Mouse (Mus musculus) MEL (cell line): ENCODE data around the gene Dip2a. TPM values are rescaled to one million over a fixed set of nuclear protein-coding genes. Genes with fewer than 3 reads are reported as not detected.
A peak's percentile ranks its signal among the peaks of the same experiment; 100 is the strongest.

Experiments used
- DNase-seq: peaks from one replicate; pipeline ENCODE4 v3.0.0; 2011; ENCODE audit warnings: low read depth, low spot score
- H3K27ac ChIP-seq: 2 replicates; pipeline ENCODE4 v1.5.1; 2012; ENCODE audit warnings: low read depth, mild to moderate bottlenecking, control low read depth, low read length, moderate library complexity; ENCODE audit not compliant: control insufficient read depth
- H3K27me3 ChIP-seq, 2 experiments: fragments of 150-350 bp in 1 of 2; sonication (generic) in 1 of 2; 2 replicates each; pipeline ENCODE4 v1.6.1; 2012; ENCODE audit warnings: low read length in 2 of 2, mild to moderate bottlenecking in 2 of 2, improper control_type of control experiment in 1 of 2, moderate library complexity in 1 of 2; ENCODE audit not compliant: insufficient read depth in 2 of 2, control insufficient read depth in 1 of 2
- H3K36me3 ChIP-seq, 2 experiments: 2 replicates each; pipeline ENCODE4 v1.6.1; 2012 to 2014; ENCODE audit warnings: low read length in 2 of 2, improper control_type of control experiment in 1 of 2, inconsistent platforms in 1 of 2, mild to moderate bottlenecking in 1 of 2; ENCODE audit not compliant: insufficient read depth in 2 of 2, control insufficient read depth in 1 of 2
- H3K4me1 ChIP-seq, 2 experiments: fragments of 150-350 bp in 1 of 2; sonication (generic) in 1 of 2; 2 replicates each; pipeline ENCODE4 v1.6.1; 2012; ENCODE audit warnings: low read length in 2 of 2, improper control_type of control experiment in 1 of 2, mild to moderate bottlenecking in 1 of 2; ENCODE audit not compliant: insufficient read depth in 2 of 2, control insufficient read depth in 1 of 2
- H3K4me3 ChIP-seq, 2 experiments: fragments of 150-350 bp in 1 of 2; sonication (generic) in 1 of 2; 2 replicates each; pipeline ENCODE4 v1.5.1; 2012; ENCODE audit warnings: low read depth in 2 of 2, low read length in 2 of 2, mild to moderate bottlenecking in 2 of 2, moderate library complexity in 2 of 2, control low read depth in 1 of 2, improper control_type of control experiment in 1 of 2; ENCODE audit not compliant: control insufficient read depth in 1 of 2, insufficient read depth in 1 of 2
- H3K79me2 ChIP-seq: 2 replicates; pipeline ENCODE4 v1.6.1; 2012; ENCODE audit warnings: mild to moderate bottlenecking, low read length, moderate library complexity; ENCODE audit not compliant: control insufficient read depth, poor library complexity, insufficient read depth
- H3K9ac ChIP-seq: 2 replicates; pipeline ENCODE4 v1.6.1; 2012; ENCODE audit warnings: low read depth, mild to moderate bottlenecking, control low read depth, low read length, moderate library complexity; ENCODE audit not compliant: control insufficient read depth, poor library complexity, severe bottlenecking
- H3K9me3 ChIP-seq: fragments of 150-350 bp; sonication (generic); replicated peaks from 2 replicates; pipeline ENCODE4 v1.6.1; 2012; ENCODE audit warnings: mild to moderate bottlenecking, low read length, improper control_type of control experiment, moderate library complexity; ENCODE audit not compliant: insufficient read depth
- CHD1 ChIP-seq: IDR thresholded peaks from 2 replicates; pipeline ENCODE4 v1.6.1; 2012; ENCODE audit warnings: low read depth, mild to moderate bottlenecking, inconsistent platforms, low read length, improper control_type of control experiment
- E2F4 ChIP-seq: IDR thresholded peaks from 2 replicates; pipeline ENCODE4 v1.6.1; 2011; ENCODE audit warnings: low read depth, low read length, improper control_type of control experiment, borderline replicate concordance
- ELF1 ChIP-seq: IDR thresholded peaks from 2 replicates; pipeline ENCODE4 v1.6.1; 2014; ENCODE audit warnings: low read depth, mild to moderate bottlenecking, inconsistent platforms, low read length, improper control_type of control experiment, moderate library complexity
- EP300 ChIP-seq, 2 experiments: IDR thresholded peaks; 2 replicates each; pipeline ENCODE4 v1.6.1; 2011; ENCODE audit warnings: improper control_type of control experiment in 2 of 2, low read length in 2 of 2, low read depth in 1 of 2, mild to moderate bottlenecking in 1 of 2
- ETS1 ChIP-seq: IDR thresholded peaks from 2 replicates; pipeline ENCODE4 v1.6.1; 2012; ENCODE audit warnings: low read depth, mild to moderate bottlenecking, inconsistent platforms, low read length, improper control_type of control experiment, moderate library complexity
- GABPA ChIP-seq: IDR thresholded peaks from 2 replicates; pipeline ENCODE4 v1.6.1; 2012; ENCODE audit warnings: low read depth, mild to moderate bottlenecking, inconsistent platforms, low read length, improper control_type of control experiment, moderate library complexity
- GATA1 ChIP-seq: IDR thresholded peaks from 2 replicates; pipeline ENCODE4 v1.6.1; 2011; ENCODE audit warnings: low read depth, low read length, improper control_type of control experiment
- HCFC1 ChIP-seq: IDR thresholded peaks from 2 replicates; pipeline ENCODE4 v1.6.1; 2012; ENCODE audit warnings: low read depth, mild to moderate bottlenecking, inconsistent platforms, low read length, improper control_type of control experiment, moderate library complexity
- KAT2A ChIP-seq: conservative IDR thresholded peaks from 2 replicates; pipeline ENCODE4 v1.6.1; 2012; ENCODE audit warnings: low read depth, low read length, improper control_type of control experiment, inconsistent platforms
- MAFK ChIP-seq: IDR thresholded peaks from 2 replicates; pipeline ENCODE4 v1.6.1; 2011; ENCODE audit warnings: low read depth, mild to moderate bottlenecking, low read length, improper control_type of control experiment, borderline replicate concordance
- MAX ChIP-seq: IDR thresholded peaks from 2 replicates; pipeline ENCODE4 v1.6.1; 2011; ENCODE audit warnings: low read length, improper control_type of control experiment
- MAZ ChIP-seq: IDR thresholded peaks from 2 replicates; pipeline ENCODE4 v1.6.1; 2012; ENCODE audit warnings: low read depth, mild to moderate bottlenecking, inconsistent platforms, low read length, improper control_type of control experiment
- MYB ChIP-seq: IDR thresholded peaks from 2 replicates; pipeline ENCODE4 v1.6.1; 2011; ENCODE audit warnings: mild to moderate bottlenecking, low read depth, low read length, improper control_type of control experiment
- MYC ChIP-seq: IDR thresholded peaks from 2 replicates; pipeline ENCODE4 v1.6.1; 2011; ENCODE audit warnings: low read depth, mild to moderate bottlenecking, low read length, improper control_type of control experiment, moderate library complexity
- NELFE ChIP-seq: IDR thresholded peaks from 2 replicates; pipeline ENCODE4 v1.6.1; 2011; ENCODE audit warnings: low read depth, low read length, improper control_type of control experiment
- POLR2A ChIP-seq, 2 experiments: IDR thresholded peaks; 2 replicates each; pipeline ENCODE4 v1.6.1; 2011 to 2012; ENCODE audit warnings: low read length in 2 of 2, mild to moderate bottlenecking in 2 of 2, control low read depth in 1 of 2, improper control_type of control experiment in 1 of 2, low read depth in 1 of 2, moderate library complexity in 1 of 2; ENCODE audit not compliant: control insufficient read depth in 1 of 2, insufficient read depth in 1 of 2, poor library complexity in 1 of 2
- POLR2AphosphoS2 ChIP-seq: IDR thresholded peaks from 2 replicates; pipeline ENCODE4 v1.6.1; 2011; ENCODE audit warnings: low read length, improper control_type of control experiment
- POLR2AphosphoS5 ChIP-seq: IDR thresholded peaks from 2 replicates; pipeline ENCODE4 v1.6.1; 2012; ENCODE audit warnings: low read depth, borderline replicate concordance, mild to moderate bottlenecking, inconsistent platforms, low read length, moderate library complexity, mixed read lengths
- RAD21 ChIP-seq: IDR thresholded peaks from 2 replicates; pipeline ENCODE4 v1.6.1; 2011; ENCODE audit warnings: mild to moderate bottlenecking, low read depth, low read length, improper control_type of control experiment
- RCOR1 ChIP-seq: IDR thresholded peaks from 2 replicates; pipeline ENCODE4 v1.6.1; 2012; ENCODE audit warnings: low read depth, mild to moderate bottlenecking, inconsistent platforms, low read length, improper control_type of control experiment
- SIN3A ChIP-seq: IDR thresholded peaks from 2 replicates; pipeline ENCODE4 v1.6.1; 2012; ENCODE audit warnings: low read length, improper control_type of control experiment, inconsistent platforms
- TAL1 ChIP-seq: IDR thresholded peaks from 2 replicates; pipeline ENCODE4 v1.6.1; 2012; ENCODE audit warnings: mild to moderate bottlenecking, inconsistent platforms, low read length, moderate library complexity, mixed read lengths
- UBTF ChIP-seq: IDR thresholded peaks from 2 replicates; pipeline ENCODE4 v1.6.1; 2012; ENCODE audit warnings: low read depth, mild to moderate bottlenecking, inconsistent platforms, low read length, improper control_type of control experiment, moderate library complexity, borderline replicate concordance; ENCODE audit not compliant: insufficient read depth
- USF1 ChIP-seq: IDR thresholded peaks from 2 replicates; pipeline ENCODE4 v1.6.1; 2014; ENCODE audit warnings: low read depth, mild to moderate bottlenecking, inconsistent platforms, low read length, improper control_type of control experiment, moderate library complexity
- USF2 ChIP-seq, 2 experiments: IDR thresholded peaks; 2 replicates each; pipeline ENCODE4 v1.6.1; 2011 to 2012; ENCODE audit warnings: improper control_type of control experiment in 2 of 2, low read length in 2 of 2, borderline replicate concordance in 1 of 2, inconsistent platforms in 1 of 2, low read depth in 1 of 2, mild to moderate bottlenecking in 1 of 2; ENCODE audit not compliant: insufficient read depth in 1 of 2
- ZC3H11A ChIP-seq: IDR thresholded peaks from 2 replicates; pipeline ENCODE4 v1.6.1; 2012; ENCODE audit warnings: low read depth, mild to moderate bottlenecking, inconsistent platforms, low read length, improper control_type of control experiment
- ZKSCAN1 ChIP-seq: IDR thresholded peaks from 2 replicates; pipeline ENCODE4 v1.6.1; 2012; ENCODE audit warnings: low read depth, mild to moderate bottlenecking, inconsistent platforms, low read length, improper control_type of control experiment, moderate library complexity
- ZMIZ1 ChIP-seq: IDR thresholded peaks from 2 replicates; pipeline ENCODE4 v1.6.1; 2012; ENCODE audit warnings: low read depth, mild to moderate bottlenecking, inconsistent platforms, low read length, improper control_type of control experiment, moderate library complexity
- polyA plus RNA-seq, 2 experiments: library from polyadenylated mRNA; stranded (reverse) in 1 of 2; unstranded in 1 of 2; fragments of >175 nt in 1 of 2; fragments of >200 nt in 1 of 2; gene quantifications; 2 replicates each; pipeline versions ENCODE4 v1.2.1 to v1.2.4; 2012; ENCODE audit warnings: low replicate concordance in 2 of 2, low read depth in 1 of 2; ENCODE audit not compliant: insufficient read length in 2 of 2, insufficient read depth in 1 of 2, missing spikeins in 1 of 2
- total RNA-seq: library from RNA; depleted of rRNA; stranded (reverse); fragments of 300-350 nt; gene quantifications from 2 replicates; pipeline ENCODE4 v1.2.3, GENCODE M21; 2012

Gene Dip2a
- total and polyA plus RNA-seq, 3 experiments: 2.6 to 5.7 TPM; not detected in 1

DNA sequence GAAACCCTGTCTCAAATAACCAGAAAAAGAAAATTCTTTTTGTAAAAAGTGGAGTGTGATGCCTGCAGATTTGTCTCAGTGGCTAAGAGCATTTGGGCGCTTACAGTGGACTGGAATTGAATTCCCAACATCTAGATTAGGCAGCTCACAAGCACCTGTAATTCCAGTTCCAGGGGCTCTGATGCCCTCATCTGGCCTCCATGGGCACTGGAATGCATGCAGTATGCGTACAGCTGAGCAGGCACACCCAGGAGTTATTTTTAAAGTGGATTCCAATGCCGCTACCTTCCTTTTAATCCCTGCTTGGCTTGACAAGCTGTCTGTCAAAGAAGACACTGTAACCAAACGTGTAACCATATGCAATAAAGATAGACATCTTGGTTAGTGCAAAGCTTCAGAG, 105.7 kb downstream of the Dip2a start:
- Histone ChIP-seq H3K9me3 (no peaks in the 10 kb centered on the region), H3K79me2 (no peaks in the 10 kb centered on the region), H3K4me1 (0 out of 4 replicates have a peak, but pooled peaks cover 0 to 4% of the 10 kb centered on the region in 2 experiments), H3K9ac (no peak overlapping the region), H3K4me3 (no peak overlapping the region), H3K27ac (no peak overlapping the region), H3K36me3 (peaks cover 0 to 3% of the 10 kb centered on the region in 2 experiments; a peak in 2 of 4 replicates), H3K27me3 (0 out of 4 replicates have a peak, but pooled peaks cover 0 to 1% of the 10 kb centered on the region in 2 experiments)
- no peak for DNase-seq
- no peak for TF ChIP-seq TAL1
- no peak for TF ChIP-seq HCFC1

DNA sequence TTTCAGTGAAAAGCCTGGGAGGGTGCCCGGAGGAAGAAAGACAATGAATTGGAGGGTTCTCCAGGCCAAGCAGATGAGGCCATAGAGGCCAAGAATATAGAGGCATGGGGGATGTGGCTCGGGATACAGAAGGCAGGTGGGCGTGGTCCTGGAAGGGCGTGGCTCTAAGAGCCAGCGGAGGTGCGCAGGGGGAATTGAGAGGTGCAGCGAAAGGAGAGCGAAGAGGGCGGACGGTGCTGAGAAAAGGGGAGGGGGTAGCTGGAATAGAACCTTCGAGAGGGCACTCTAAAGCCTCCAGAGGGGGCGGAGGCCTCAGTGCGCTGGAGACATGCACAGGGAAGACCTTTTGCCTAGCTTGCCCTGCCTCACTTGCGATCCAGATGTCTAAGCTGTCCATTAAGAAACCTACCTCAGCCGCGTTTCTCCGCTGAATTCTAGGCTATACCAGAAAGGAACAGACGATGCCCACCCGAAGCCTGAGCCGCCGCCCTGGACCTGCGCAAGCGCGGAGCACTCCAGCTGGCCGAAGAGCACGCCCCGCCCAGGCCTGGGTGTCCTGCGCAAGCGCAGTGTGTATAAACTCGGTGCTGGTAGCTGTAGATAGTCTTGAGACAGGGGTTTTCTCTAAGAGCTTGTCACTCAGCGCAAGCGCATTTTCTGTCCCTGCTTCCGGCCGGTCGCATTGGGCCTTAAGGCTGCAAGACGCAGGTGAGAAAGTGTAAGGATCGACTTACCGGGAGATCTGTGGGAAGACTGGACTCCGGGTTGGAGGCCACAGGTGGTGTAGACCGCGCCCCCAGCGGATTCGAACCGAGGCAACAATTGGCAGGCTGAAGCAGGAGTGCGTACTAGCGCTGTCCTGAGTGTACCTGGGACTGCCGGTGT, 107.5 kb downstream of the Dip2a start, which contains the start of gene Prmt2:
TSS of gene Prmt2 (minus strand) at position 525 of the 885 bp plus-strand sequence.
- Histone ChIP-seq H3K36me3 (peaks cover 0 to 3% of the 10 kb centered on the region in 2 experiments; a peak in 2 of 4 replicates), H3K79me2 (no peaks in the 10 kb centered on the region), H3K27ac (peak within 1 kb of the TSS; percentile 36), H3K9ac (peak within 1 kb of the TSS; percentile 71), H3K9me3 (no peaks in the 10 kb centered on the region), H3K4me1 (0 out of 4 replicates have a peak, but pooled peaks cover 0 to 4% of the 10 kb centered on the region in 2 experiments), H3K27me3 (no peaks in the 10 kb centered on the region), H3K4me3 (peak within 1 kb of the TSS; percentile 71 to 72)
- peak; percentile 95 for DNase-seq
- TF ChIP-seq MAX (peak; percentile 31; the same call in 1 of the 2 replicates), USF1 (no peak; the same call in 1 of the 2 replicates), EP300 (IDR thresholded peaks at IDR 0.05; ENCODE audit: low read depth in 1 of 2, low read length in 2 of 2) (no peak), POLR2AphosphoS2 (peak; percentile 58; the same call in 1 of the 2 replicates), RCOR1 (no peak), GABPA (no peak), RAD21 (no peak), ZKSCAN1 (no peak), ETS1 (no peak), MYC (no peak), NELFE (peak; percentile 86), TAL1 (no peak), GATA1 (no peak), UBTF (no peak), POLR2A (IDR thresholded peaks at IDR 0.05; ENCODE audit: control insufficient read depth in 1 of 2, insufficient read depth in 1 of 2, low read depth in 1 of 2, low read length in 2 of 2, poor library complexity in 1 of 2) (peak; percentile 40 to 90; a peak in 2 of 4 replicates), USF2 (IDR thresholded peaks at IDR 0.05; ENCODE audit: borderline replicate concordance in 1 of 2, insufficient read depth in 1 of 2, low read depth in 1 of 2, low read length in 2 of 2) (no peak), ZMIZ1 (peak; percentile 54), MYB (no peak), HCFC1 (peak; percentile 68), E2F4 (no peak), CHD1 (no peak), POLR2AphosphoS5 (no peak), ELF1 (peak; percentile 42; the same call in 1 of the 2 replicates), ZC3H11A (no peak), MAFK (no peak), KAT2A (no peak), MAZ (peak; percentile 43; the same call in 1 of the 2 replicates), SIN3A (peak; percentile 77; the same call in 1 of the 2 replicates)
